Mouse (Mus musculus): ENCODE measurements around the gene Rb1. TPM values are rescaled to one million over a fixed set of nuclear protein-coding genes. Genes with fewer than 3 reads are reported as not detected.
A peak's percentile ranks its signal among the peaks of the same experiment; 100 is the strongest.

The Rb1 gene
- polyA plus RNA-seq, 1 experiment from 2014 or later: 51.6 TPM

DNA sequence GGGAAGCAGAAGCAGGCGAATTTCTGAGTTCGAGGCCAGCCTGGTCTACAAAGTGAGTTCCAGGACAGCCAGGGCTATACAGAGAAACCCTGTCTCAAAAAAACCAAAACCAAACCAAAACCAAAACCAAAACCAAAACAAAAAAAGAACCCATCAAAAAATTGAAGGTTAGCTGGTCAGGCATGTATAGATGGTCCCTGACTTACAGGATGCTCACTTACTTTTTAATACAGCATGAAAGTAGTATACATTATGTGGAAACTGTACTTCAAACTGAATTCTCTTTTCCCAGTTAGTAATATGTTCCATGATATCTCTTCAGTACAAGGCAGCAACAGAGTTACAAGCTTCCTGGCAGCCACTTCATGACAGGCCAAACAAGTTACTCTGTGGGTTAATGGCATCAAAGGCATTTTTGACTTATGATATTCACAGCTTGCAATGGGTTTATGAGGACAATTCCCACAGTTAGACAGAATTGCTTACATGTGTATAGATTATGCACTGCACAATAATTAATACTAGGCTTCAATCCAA, 81.5 kb downstream of the Rb1 start:
- H3K9me3 ChIP-seq (ENCODE audit: control insufficient read depth, low read length): no peaks in the 10 kb centered on the region
- no peak overlapping the region for H3K27ac ChIP-seq (ENCODE audit: low read depth, low read length)
- no peaks in the 10 kb centered on the region for H3K4me1 ChIP-seq (ENCODE audit: control insufficient read depth, insufficient read depth, low read length)
- ATAC-seq (ENCODE audit: insufficient read depth, low FRiP score, low TSS enrichment) (no peak), DNase-seq (ENCODE audit: low spot score) (no peak)
- H3K4me3 ChIP-seq (ENCODE audit: low read depth, low read length): no peak overlapping the region
- WGBS: 90% methylated on average over 2 of the region's 2 CpGs
- no peaks in the 10 kb centered on the region for H3K36me3 ChIP-seq (ENCODE audit: control insufficient read depth, insufficient read depth, low read length)
- H3K27me3 ChIP-seq (ENCODE audit: control insufficient read depth, insufficient read depth, low read length): no peaks in the 10 kb centered on the region
- no peak overlapping the region for H3K4me2 ChIP-seq (ENCODE audit: low read depth)
- no peak overlapping the region for H3K9ac ChIP-seq (ENCODE audit: low read length)

DNA sequence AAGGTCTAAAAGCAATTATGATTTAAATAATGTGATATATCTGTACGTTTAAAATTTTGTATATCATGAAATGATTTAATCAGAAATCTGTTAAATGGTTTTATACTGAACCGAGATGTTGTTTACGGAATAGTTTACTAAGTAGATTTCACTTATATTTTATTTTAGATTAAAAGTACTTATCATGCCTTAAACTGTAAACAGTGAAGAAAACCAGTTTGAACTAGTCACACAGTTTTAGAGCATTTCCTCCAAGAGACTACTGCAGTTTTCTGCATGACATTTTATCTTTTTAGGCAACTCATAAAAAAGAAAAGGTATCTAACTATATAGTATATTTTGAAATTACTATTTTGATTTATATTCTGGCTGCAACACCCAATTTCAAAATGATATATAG, 85.8 kb downstream of the Rb1 start:
- Histone ChIP-seq H3K27ac (ENCODE audit: low read depth, low read length) (no peak overlapping the region), H3K9ac (ENCODE audit: low read length) (no peak overlapping the region), H3K27me3 (ENCODE audit: control insufficient read depth, insufficient read depth, low read length) (no peaks in the 10 kb centered on the region), H3K9me3 (ENCODE audit: control insufficient read depth, low read length) (no peaks in the 10 kb centered on the region), H3K4me1 (ENCODE audit: control insufficient read depth, insufficient read depth, low read length) (peaks cover 1% of the 10 kb centered on the region; the same call in 1 of the 2 replicates), H3K4me2 (ENCODE audit: low read depth) (no peak overlapping the region), H3K36me3 (ENCODE audit: control insufficient read depth, insufficient read depth, low read length) (no peaks in the 10 kb centered on the region), H3K4me3 (ENCODE audit: low read depth, low read length) (no peak overlapping the region)
- WGBS: 47% methylated on average over 3 of the region's 3 CpGs
- ATAC-seq (ENCODE audit: insufficient read depth, low FRiP score, low TSS enrichment) (no peak), DNase-seq (ENCODE audit: low spot score) (no peak)

DNA sequence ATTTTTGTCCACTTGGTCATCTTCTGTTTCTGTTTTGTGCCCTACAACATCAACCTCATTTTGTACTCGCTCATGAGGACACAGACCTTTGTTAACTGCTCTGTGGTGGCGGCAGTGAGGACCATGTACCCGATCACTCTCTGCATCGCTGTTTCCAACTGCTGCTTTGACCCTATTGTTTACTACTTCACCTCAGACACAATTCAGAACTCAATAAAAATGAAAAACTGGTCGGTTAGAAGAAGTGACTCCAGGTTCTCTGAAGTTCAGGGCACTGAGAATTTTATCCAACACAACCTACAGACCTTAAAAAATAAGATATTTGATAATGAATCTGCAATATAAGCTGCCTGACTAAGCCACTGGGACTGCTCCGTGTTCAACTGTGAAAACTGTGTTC, 86.3 kb downstream of the Rb1 start:
- no peaks in the 10 kb centered on the region for H3K9me3 ChIP-seq (ENCODE audit: control insufficient read depth, low read length)

DNA sequence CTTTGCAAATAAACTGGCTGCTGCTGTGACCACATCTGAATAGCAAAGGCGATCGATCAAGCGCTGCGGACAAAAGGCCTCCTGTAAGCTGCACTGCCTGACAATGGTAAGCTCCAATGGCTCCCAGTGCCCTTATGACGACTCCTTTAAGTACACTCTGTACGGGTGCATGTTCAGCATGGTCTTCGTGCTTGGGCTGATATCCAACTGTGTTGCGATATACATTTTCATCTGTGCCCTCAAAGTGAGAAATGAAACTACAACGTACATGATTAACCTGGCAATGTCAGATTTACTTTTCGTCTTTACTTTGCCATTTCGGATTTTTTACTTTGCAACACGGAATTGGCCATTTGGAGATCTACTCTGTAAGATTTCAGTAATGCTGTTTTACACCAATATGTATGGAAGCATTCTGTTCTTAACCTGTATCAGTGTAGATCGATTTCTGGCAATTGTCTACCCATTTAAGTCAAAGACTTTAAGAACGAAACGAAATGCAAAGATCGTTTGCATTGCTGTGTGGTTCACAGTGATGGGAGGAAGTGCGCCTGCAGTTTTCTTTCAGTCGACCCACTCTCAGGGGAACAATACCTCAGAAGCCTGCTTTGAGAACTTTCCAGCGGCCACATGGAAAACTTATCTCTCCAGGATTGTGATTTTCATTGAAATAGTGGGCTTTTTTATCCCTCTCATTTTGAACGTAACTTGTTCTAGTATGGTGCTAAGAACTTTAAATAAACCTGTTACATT, 86.9 kb downstream of the Rb1 start:
- Histone ChIP-seq H3K9me3 (ENCODE audit: control insufficient read depth, low read length) (no peaks in the 10 kb centered on the region), H3K36me3 (ENCODE audit: control insufficient read depth, insufficient read depth, low read length) (no peaks in the 10 kb centered on the region), H3K27me3 (ENCODE audit: control insufficient read depth, insufficient read depth, low read length) (no peaks in the 10 kb centered on the region), H3K4me1 (ENCODE audit: control insufficient read depth, insufficient read depth, low read length) (peaks cover 5% of the 10 kb centered on the region; the same call in 1 of the 2 replicates), H3K4me3 (ENCODE audit: low read depth, low read length) (peak overlapping the region; percentile 45), H3K4me2 (ENCODE audit: low read depth) (peak overlapping the region; percentile 37), H3K27ac (ENCODE audit: low read depth, low read length) (peak overlapping the region; percentile 95), H3K9ac (ENCODE audit: low read length) (peak overlapping the region; percentile 70)
- ATAC-seq (ENCODE audit: insufficient read depth, low FRiP score, low TSS enrichment) (peak; percentile 92), DNase-seq (ENCODE audit: low spot score) (peak; percentile 84)
- WGBS: under 1% methylated on average over 20 of the region's 20 CpGs

More for the DNA sequence above, 86.3 kb downstream of the Rb1 start:
- peak overlapping the region; percentile 37 for H3K4me2 ChIP-seq (ENCODE audit: low read depth)
- peak; percentile 51; the same call in 1 of the 2 replicates for ATAC-seq (ENCODE audit: insufficient read depth, low FRiP score, low TSS enrichment)
- WGBS: under 1% methylated on average over 6 of the region's 6 CpGs
- no peaks in the 10 kb centered on the region for H3K36me3 ChIP-seq (ENCODE audit: control insufficient read depth, insufficient read depth, low read length)
- peak; percentile 55 for DNase-seq (ENCODE audit: low spot score)
- H3K27me3 ChIP-seq (ENCODE audit: control insufficient read depth, insufficient read depth, low read length): no peaks in the 10 kb centered on the region
- peak overlapping the region; percentile 45 for H3K4me3 ChIP-seq (ENCODE audit: low read depth, low read length)
- peak overlapping the region; percentile 70 for H3K9ac ChIP-seq (ENCODE audit: low read length)
- H3K4me1 ChIP-seq (ENCODE audit: control insufficient read depth, insufficient read depth, low read length): peaks cover 3% of the 10 kb centered on the region; the same call in 1 of the 2 replicates
- peak overlapping the region; percentile 95 for H3K27ac ChIP-seq (ENCODE audit: low read depth, low read length)

DNA sequence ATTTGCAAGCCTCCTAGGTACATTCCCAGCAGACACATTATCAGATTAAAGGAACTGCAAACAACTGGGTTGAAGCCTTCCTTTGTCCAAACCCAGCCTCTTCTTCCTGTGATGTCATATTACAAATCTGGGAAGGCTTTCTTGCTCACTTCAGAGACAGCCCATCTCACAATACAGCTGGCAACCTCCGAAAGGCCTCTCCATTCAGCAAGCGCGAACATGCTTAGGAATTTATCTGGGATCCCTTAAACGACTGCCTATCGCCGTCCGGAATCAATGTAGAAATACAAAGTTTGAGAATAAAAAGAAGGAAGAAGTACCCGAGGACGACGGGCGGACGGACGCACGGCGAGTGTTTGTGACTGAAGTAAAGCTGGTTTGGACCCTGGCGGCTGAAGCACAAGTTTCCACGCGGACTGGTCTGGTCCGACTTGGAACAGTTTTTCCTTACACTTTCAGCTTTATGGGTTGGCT, 87.7 kb downstream of the Rb1 start, which contains the start of gene Lpar6:
Lpar6 (plus strand) TSS at position 48 of the 474 bp plus-strand sequence.
- WGBS: under 1% methylated on average over 19 of the region's 19 CpGs
- no peaks in the 10 kb centered on the region for H3K36me3 ChIP-seq (ENCODE audit: control insufficient read depth, insufficient read depth, low read length)
- peak within 1 kb of the TSS; percentile 95 for H3K27ac ChIP-seq (ENCODE audit: low read depth, low read length)
- DNase-seq (ENCODE audit: low spot score) (peak; percentile 69), ATAC-seq (ENCODE audit: insufficient read depth, low FRiP score, low TSS enrichment) (peak; percentile 70)
- H3K4me3 ChIP-seq (ENCODE audit: low read depth, low read length): peak within 1 kb of the TSS; percentile 45
- H3K9ac ChIP-seq (ENCODE audit: low read length): peak within 1 kb of the TSS; percentile 70
- H3K4me1 ChIP-seq (ENCODE audit: control insufficient read depth, insufficient read depth, low read length): peaks cover 5% of the 10 kb centered on the region; the same call in 1 of the 2 replicates
- H3K9me3 ChIP-seq (ENCODE audit: control insufficient read depth, low read length): no peaks in the 10 kb centered on the region
- H3K4me2 ChIP-seq (ENCODE audit: low read depth): peak within 1 kb of the TSS; percentile 37
- no peaks in the 10 kb centered on the region for H3K27me3 ChIP-seq (ENCODE audit: control insufficient read depth, insufficient read depth, low read length)

DNA sequence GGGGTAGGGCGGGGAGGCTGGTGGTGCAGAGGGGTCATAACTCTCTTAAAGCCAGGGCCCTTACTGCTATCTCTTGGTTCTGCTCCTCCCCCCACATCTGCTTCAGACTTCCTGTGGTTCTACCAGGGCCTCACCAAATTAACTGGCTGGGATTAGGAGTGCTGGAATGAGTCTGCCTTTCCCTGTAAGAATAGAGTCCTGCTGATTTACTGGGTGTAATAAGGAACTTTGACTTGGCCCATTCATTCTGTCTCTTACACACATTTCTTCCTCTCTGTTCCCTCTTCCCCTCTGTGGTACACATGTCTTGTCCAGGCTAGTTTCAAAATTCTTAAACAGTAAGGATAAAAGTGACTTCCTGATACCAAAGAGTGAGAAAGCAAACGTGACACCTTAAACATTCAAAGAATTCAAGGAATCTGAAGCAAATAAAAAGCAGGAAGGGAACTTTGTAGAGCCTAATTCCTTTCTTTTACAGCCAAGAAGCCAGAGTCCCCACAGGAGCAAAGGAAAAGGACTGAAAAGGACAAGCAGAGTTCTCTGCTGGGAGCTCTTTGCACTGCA, 91.1 kb downstream of the Rb1 start:
- Histone ChIP-seq H3K9ac (ENCODE audit: low read length) (no peak overlapping the region), H3K27me3 (ENCODE audit: control insufficient read depth, insufficient read depth, low read length) (no peaks in the 10 kb centered on the region), H3K4me3 (ENCODE audit: low read depth, low read length) (no peak overlapping the region), H3K9me3 (ENCODE audit: control insufficient read depth, low read length) (no peaks in the 10 kb centered on the region), H3K36me3 (ENCODE audit: control insufficient read depth, insufficient read depth, low read length) (no peaks in the 10 kb centered on the region), H3K4me1 (ENCODE audit: control insufficient read depth, insufficient read depth, low read length) (peaks cover 5% of the 10 kb centered on the region; the same call in 1 of the 2 replicates), H3K4me2 (ENCODE audit: low read depth) (no peak overlapping the region), H3K27ac (ENCODE audit: low read depth, low read length) (peak overlapping the region; percentile 51)
- 5% methylated on average over 2 of the region's 2 CpGs for WGBS
- ATAC-seq (ENCODE audit: insufficient read depth, low FRiP score, low TSS enrichment) (peak; percentile 36), DNase-seq (ENCODE audit: low spot score) (peak; percentile 27)

DNA sequence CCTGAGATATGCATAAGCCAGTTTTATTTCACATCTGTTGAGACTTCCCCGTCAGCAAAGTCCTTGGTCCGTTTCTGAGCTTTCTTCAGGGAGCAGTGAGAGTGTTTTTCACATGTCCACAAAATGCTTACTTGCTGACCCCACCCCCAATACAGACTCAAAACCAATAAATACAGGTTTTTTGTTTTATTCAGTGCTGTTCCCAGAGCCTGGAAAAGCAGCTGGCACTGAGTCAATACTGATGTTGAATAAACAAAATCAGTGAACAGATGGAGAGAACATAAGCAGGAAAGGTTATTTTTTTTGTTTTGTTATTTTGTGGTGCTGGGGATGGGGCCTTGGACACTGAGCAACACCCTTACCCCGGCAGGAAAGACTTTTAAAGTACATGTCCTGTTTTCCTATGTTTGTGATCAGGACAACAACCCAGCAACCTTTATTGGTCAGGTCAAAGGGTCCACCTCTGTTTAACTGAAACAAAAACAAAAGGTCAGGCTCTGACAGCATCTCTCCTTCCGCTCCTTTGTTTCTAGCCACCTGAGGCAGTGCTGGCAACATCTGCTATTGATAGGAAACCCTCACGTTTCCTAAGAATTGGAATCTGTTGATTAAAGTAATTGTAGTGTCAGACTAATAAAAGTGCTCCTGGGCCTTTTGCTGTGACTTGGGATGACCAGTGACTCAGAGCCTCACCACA, 94.2 kb downstream of the Rb1 start:
- no peaks in the 10 kb centered on the region for H3K36me3 ChIP-seq (ENCODE audit: control insufficient read depth, insufficient read depth, low read length)
- no peak overlapping the region for H3K27ac ChIP-seq (ENCODE audit: low read depth, low read length)
- H3K9ac ChIP-seq (ENCODE audit: low read length): no peak overlapping the region
- ATAC-seq (ENCODE audit: insufficient read depth, low FRiP score, low TSS enrichment) (no peak), DNase-seq (ENCODE audit: low spot score) (no peak)
- H3K9me3 ChIP-seq (ENCODE audit: control insufficient read depth, low read length): no peaks in the 10 kb centered on the region
- H3K27me3 ChIP-seq (ENCODE audit: control insufficient read depth, insufficient read depth, low read length): no peaks in the 10 kb centered on the region
- no peak overlapping the region for H3K4me3 ChIP-seq (ENCODE audit: low read depth, low read length)
- H3K4me1 ChIP-seq (ENCODE audit: control insufficient read depth, insufficient read depth, low read length): peaks cover 5% of the 10 kb centered on the region; the same call in 1 of the 2 replicates
- H3K4me2 ChIP-seq (ENCODE audit: low read depth): no peak overlapping the region
- 26% methylated on average over 5 of the region's 5 CpGs for WGBS

DNA sequence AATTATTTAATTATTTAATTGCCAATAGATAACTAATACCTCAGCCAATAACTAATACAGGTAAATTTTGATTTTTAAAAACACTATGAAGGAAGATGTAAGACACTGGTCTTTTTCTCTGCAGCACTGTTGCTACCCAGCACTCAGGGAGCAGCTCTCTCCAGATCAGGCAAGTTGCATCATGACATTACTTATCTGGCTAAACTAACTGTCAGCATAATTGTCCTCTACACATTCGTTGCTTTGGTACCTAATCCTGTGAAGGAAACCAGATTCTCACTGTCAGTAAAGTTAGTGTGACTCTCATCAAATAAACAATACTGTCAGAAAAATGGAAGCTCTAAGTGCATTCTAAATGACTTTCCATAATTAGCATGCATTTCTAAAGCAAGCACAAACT, 98.8 kb downstream of the Rb1 start:
- Histone ChIP-seq H3K4me3 (ENCODE audit: low read depth, low read length) (no peak overlapping the region), H3K27ac (ENCODE audit: low read depth, low read length) (no peak overlapping the region)
- WGBS: 62% methylated on average over 1 of the region's 1 CpGs

More for the DNA sequence above, 98.8 kb downstream of the Rb1 start:
- Histone ChIP-seq H3K9me3 (ENCODE audit: control insufficient read depth, low read length) (no peaks in the 10 kb centered on the region), H3K9ac (ENCODE audit: low read length) (no peak overlapping the region), H3K4me2 (ENCODE audit: low read depth) (no peak overlapping the region), H3K27me3 (ENCODE audit: control insufficient read depth, insufficient read depth, low read length) (no peaks in the 10 kb centered on the region), H3K4me1 (ENCODE audit: control insufficient read depth, insufficient read depth, low read length) (no peaks in the 10 kb centered on the region), H3K36me3 (ENCODE audit: control insufficient read depth, insufficient read depth, low read length) (no peaks in the 10 kb centered on the region)
- ATAC-seq (ENCODE audit: insufficient read depth, low FRiP score, low TSS enrichment): no peak
- DNase-seq (ENCODE audit: low spot score): no peak
